In genomic region chr11:106355382-106356128, GRCm38 (mm10) we compare ENCODE assay signal across 12 mouse cellular contexts. TPM values are rescaled to one million over a fixed set of nuclear protein-coding genes. Genes with fewer than 3 reads are reported as not detected.
DNase-seq lines count a peak whose midpoint lies in the region; ATAC-seq lines count a peak whose summit lies in the region.
"Had no signal": no experiment of that assay in that cellular context is flagged by ENCODE, and none has a peak within 500 bp of the region (broad histone marks: within the 10 kb centered on the region; RNA-seq: fewer than 3 reads in every experiment).

No protein-coding gene starts in this region.

- 0 out of 2 replicates have a peak overlapping the region, but pooled peaks have one; percentile 14 for H3K9ac ChIP-seq in lung, embryonic 16.5 days (ENCODE audit: low read length)
- no peak overlapping the region for H3K9ac ChIP-seq in midbrain, embryonic 14.5 days (replicated peaks; ENCODE audit: low read length)

- no peak for DNase-seq in heart, embryonic 10.5 days (ENCODE audit: low spot score)
- DNase-seq in heart, postnatal 14 days: no peak
- peak; percentile 72 for DNase-seq in adrenal gland, adult 2 months
- peak; percentile 79 for DNase-seq in cerebellum, adult 9-11 months
- DNase-seq in left cerebral cortex, adult 11 months (ENCODE audit: low spot score): no peak
- DNase-seq in midbrain, embryonic 14.5 days: no peak
- DNase-seq in embryo, embryonic 11 days: no peak

- no peak overlapping the region for H3K4me3 ChIP-seq in heart, embryonic 10.5 days
- H3K4me3 ChIP-seq in lung, embryonic 16.5 days (ENCODE audit: low read length): no peak overlapping the region
- H3K4me3 ChIP-seq in midbrain, embryonic 14.5 days (replicated peaks; ENCODE audit: low read depth, low read length): no peak overlapping the region

- H3K36me3 ChIP-seq in heart, embryonic 10.5 days: no peaks in the 10 kb centered on the region
- H3K36me3 ChIP-seq in lung, embryonic 16.5 days (ENCODE audit: control insufficient read depth, insufficient read depth, low read length): no peaks in the 10 kb centered on the region
- H3K36me3 ChIP-seq in midbrain, embryonic 14.5 days (ENCODE audit: control insufficient read depth, insufficient read depth, low read length): no peaks in the 10 kb centered on the region

- peaks cover 23% of the 10 kb centered on the region for H3K4me1 ChIP-seq in heart, embryonic 10.5 days
- peaks cover 6% of the 10 kb centered on the region for H3K4me1 ChIP-seq in lung, embryonic 16.5 days (replicated peaks; ENCODE audit: control insufficient read depth, insufficient read depth, low read length)
- H3K4me1 ChIP-seq in midbrain, embryonic 14.5 days (ENCODE audit: control insufficient read depth, insufficient read depth, low read length): no peaks in the 10 kb centered on the region

- H3K4me2 ChIP-seq in lung, embryonic 16.5 days (ENCODE audit: low read depth, low read length): no peak overlapping the region
- no peak overlapping the region for H3K4me2 ChIP-seq in midbrain, embryonic 14.5 days (ENCODE audit: low read length)

- H3K27ac ChIP-seq in heart, embryonic 10.5 days: peak overlapping the region; percentile 77
- no peak overlapping the region for H3K27ac ChIP-seq in lung, embryonic 16.5 days (ENCODE audit: low read length)
- no peak overlapping the region for H3K27ac ChIP-seq in midbrain, embryonic 14.5 days (replicated peaks; ENCODE audit: low read depth, low read length)

- intact Hi-C loops in heart, postnatal 14 days (cut with DNase I): loop anchor here (2.0 kb wide), 1 partner anchor 17 kb away; no protein-coding TSS in a partner anchor

- H3K27me3 ChIP-seq in heart, embryonic 10.5 days (ENCODE audit: insufficient read depth, poor library complexity, severe bottlenecking): no peaks in the 10 kb centered on the region
- H3K27me3 ChIP-seq in lung, embryonic 16.5 days (ENCODE audit: control insufficient read depth, insufficient read depth, low read depth, low read length): no peaks in the 10 kb centered on the region
- no peaks in the 10 kb centered on the region for H3K27me3 ChIP-seq in midbrain, embryonic 14.5 days (ENCODE audit: control insufficient read depth, insufficient read depth, low read length)

- peak; percentile 43; the same call in 1 of the 2 replicates for ATAC-seq in lung, embryonic 16.5 days (ENCODE audit: low read depth)
- ATAC-seq in midbrain, embryonic 14.5 days (ENCODE audit: low FRiP score, low TSS enrichment): no peak

- 43% methylated on average over 19 of the region's 19 CpGs for WGBS in heart, embryonic 10.5 days
- 43% methylated on average over 19 of the region's 19 CpGs for WGBS in lung, embryonic 16.5 days
- WGBS in midbrain, embryonic 14.5 days: 83% methylated on average over 19 of the region's 19 CpGs

- no peaks in the 10 kb centered on the region for H3K9me3 ChIP-seq in heart, embryonic 10.5 days
- no peaks in the 10 kb centered on the region for H3K9me3 ChIP-seq in lung, embryonic 16.5 days (ENCODE audit: control insufficient read depth, low read length)
- no peaks in the 10 kb centered on the region for H3K9me3 ChIP-seq in midbrain, embryonic 14.5 days (ENCODE audit: control insufficient read depth, low read length)

RNA-seq across cellular contexts. Expression of gene Scn4a, which starts 2.5 kb away (rescaled TPM):
- 0.20 and 0.44 TPM in 2 replicates for polyA plus RNA-seq in heart, embryonic 10.5 days (2016; fragmentation: Nextera tagmentation; extraction: Ambion mirVana)
- 1 to 10 TPM; 6.8 to 7.9 TPM for total RNA-seq in heart, postnatal 14 days (2021)
- under 1 TPM; 0.07 to 0.09 TPM for total RNA-seq in adrenal gland, adult 2 months (2021)
- 0.01 and 0.15 TPM in 2 replicates for polyA plus RNA-seq in adrenal gland, adult 2 months (2012; rRNA removed)
- polyA plus RNA-seq in lung, embryonic 16.5 days (2015; fragmentation: Nextera tagmentation; extraction: Ambion mirVana): 0.03 and 0.06 TPM in 2 replicates
- not detected in 2 replicates for polyA plus RNA-seq in midbrain, embryonic 14.5 days (2014; fragmentation: Nextera tagmentation; extraction: Ambion mirVana)
- total RNA-seq: midbrain, postnatal 0 days had no signal

RNA-seq across cellular contexts. Expression of gene Prr29, which starts 9.7 kb away (rescaled TPM):
- polyA plus RNA-seq in heart, embryonic 10.5 days (2016; fragmentation: Nextera tagmentation; extraction: Ambion mirVana): 0.11 and 0.21 TPM in 2 replicates
- total RNA-seq in heart, postnatal 14 days (2021): 1 to 10 TPM; 1.0 to 1.7 TPM
- total RNA-seq in adrenal gland, adult 2 months (2021): not detected
- not detected in 2 replicates for polyA plus RNA-seq in adrenal gland, adult 2 months (2012; rRNA removed)
- polyA plus RNA-seq in lung, embryonic 16.5 days (2015; fragmentation: Nextera tagmentation; extraction: Ambion mirVana): 2.0 and 4.4 TPM in 2 replicates
- polyA plus RNA-seq in midbrain, embryonic 14.5 days (2014; fragmentation: Nextera tagmentation; extraction: Ambion mirVana): not detected in 2 replicates
- total RNA-seq: adrenal gland, adult 18-20 months; layer of hippocampus, postnatal 25 days had no signal
- polyA plus RNA-seq: hindbrain, embryonic 11.5 days; midbrain, postnatal 0 days had no signal

RNA-seq across cellular contexts. Expression of gene Icam2, which starts 32.3 kb away (rescaled TPM):
- 58.8 and 69.1 TPM in 2 replicates for polyA plus RNA-seq in heart, embryonic 10.5 days (2016; fragmentation: Nextera tagmentation; extraction: Ambion mirVana)
- total RNA-seq in heart, postnatal 14 days (2021): 10 to 100 TPM; 44.1 to 44.7 TPM
- 10 to 100 TPM; 11.9 to 16.2 TPM for total RNA-seq in adrenal gland, adult 2 months (2021)
- polyA plus RNA-seq in adrenal gland, adult 2 months (2012; rRNA removed): 25.0 and 29.8 TPM in 2 replicates
- 108 and 126 TPM in 2 replicates for polyA plus RNA-seq in lung, embryonic 16.5 days (2015; fragmentation: Nextera tagmentation; extraction: Ambion mirVana)
- polyA plus RNA-seq in midbrain, embryonic 14.5 days (2014; fragmentation: Nextera tagmentation; extraction: Ambion mirVana): 8.1 and 12.4 TPM in 2 replicates

RNA-seq across cellular contexts. Expression of gene Cd79b, which starts 41.0 kb away (rescaled TPM):
- 0.39 and 0.87 TPM in 2 replicates for polyA plus RNA-seq in heart, embryonic 10.5 days (2016; fragmentation: Nextera tagmentation; extraction: Ambion mirVana)
- total RNA-seq in heart, postnatal 14 days (2021): 1 to 10 TPM; 1.8 to 2.0 TPM
- under 1 TPM; 0.79 to 0.81 TPM for total RNA-seq in adrenal gland, adult 2 months (2021)
- polyA plus RNA-seq in adrenal gland, adult 2 months (2012; rRNA removed): 0.93 and 1.1 TPM in 2 replicates
- 4.7 and 6.8 TPM in 2 replicates for polyA plus RNA-seq in lung, embryonic 16.5 days (2015; fragmentation: Nextera tagmentation; extraction: Ambion mirVana)
- polyA plus RNA-seq in midbrain, embryonic 14.5 days (2014; fragmentation: Nextera tagmentation; extraction: Ambion mirVana): 0.43 and 0.59 TPM in 2 replicates

RNA-seq across cellular contexts. Expression of gene Gh, which starts 53.9 kb away (rescaled TPM):
- not detected in 2 replicates for polyA plus RNA-seq in heart, embryonic 10.5 days (2016; fragmentation: Nextera tagmentation; extraction: Ambion mirVana)
- not detected for total RNA-seq in heart, postnatal 14 days (2021)
- total RNA-seq in adrenal gland, adult 2 months (2021): not detected
- not detected in 2 replicates for polyA plus RNA-seq in adrenal gland, adult 2 months (2012; rRNA removed)
- polyA plus RNA-seq in lung, embryonic 16.5 days (2015; fragmentation: Nextera tagmentation; extraction: Ambion mirVana): not detected in 2 replicates
- polyA plus RNA-seq in midbrain, embryonic 14.5 days (2014; fragmentation: Nextera tagmentation; extraction: Ambion mirVana): not detected in 2 replicates
- total RNA-seq: adrenal gland, adult 18-20 months; layer of hippocampus, postnatal 25 days had no signal
- polyA plus RNA-seq: hindbrain, embryonic 11.5 days; midbrain, postnatal 0 days had no signal

Comparison
In these comparisons a context has a peak if more than half of its experiments do, and no peak if none do; other contexts are left out.
1. DNase-seq: peak in adrenal gland, adult 2 months (single experiment) and cerebellum, adult 9-11 months (single experiment); none in heart, embryonic 10.5 days (single experiment), heart, postnatal 14 days (0 of 2), left cerebral cortex, adult 11 months (single experiment), midbrain, embryonic 14.5 days (single experiment) and embryo, embryonic 11 days (single experiment).